Mouse (Mus musculus) lung, embryonic 14.5 days (tissue): ENCODE data around the gene Evc. TPM values are rescaled to one million over a fixed set of nuclear protein-coding genes. Genes with fewer than 3 reads are reported as not detected.

Experiments used
- ATAC-seq: fragments of 200-750 bp; cut with Nextera tagmentation; 2 replicates; pipeline ENCODE4 v1.8.0; 2017; ENCODE audit warnings: mild to moderate bottlenecking, moderate TSS enrichment, moderate library complexity; ENCODE audit not compliant: insufficient read depth
- DNase-seq: peaks from one replicate; pipeline ENCODE4 v3.0.0-alpha.2; 2015
- H3K27ac ChIP-seq: fragments of 300-500 bp; sonication (generic); 2 replicates; pipeline ENCODE4 v1.5.1; 2014; ENCODE audit warnings: low read depth, mild to moderate bottlenecking, moderate library complexity
- H3K27me3 ChIP-seq: fragments of 300-500 bp; sonication (generic); 2 replicates; pipeline ENCODE4 v1.6.1; 2014; ENCODE audit warnings: low read length, control low read depth; ENCODE audit not compliant: insufficient read depth
- H3K36me3 ChIP-seq: fragments of 300-500 bp; sonication (generic); 2 replicates; pipeline ENCODE4 v1.6.1; 2014; ENCODE audit warnings: control low read depth; ENCODE audit not compliant: insufficient read depth
- H3K4me1 ChIP-seq: fragments of 300-500 bp; sonication (generic); 2 replicates; pipeline ENCODE4 v1.6.1; 2014; ENCODE audit warnings: antibody characterized with exemption, control low read depth; ENCODE audit not compliant: insufficient read depth
- H3K4me2 ChIP-seq: fragments of 300-500 bp; sonication (generic); 2 replicates; pipeline ENCODE4 v1.6.1; 2014; ENCODE audit warnings: mild to moderate bottlenecking
- H3K4me3 ChIP-seq: fragments of 300-500 bp; sonication (generic); 2 replicates; pipeline ENCODE4 v1.5.1; 2014; ENCODE audit warnings: low read depth, low read length
- H3K9ac ChIP-seq: fragments of 300-500 bp; sonication (generic); 2 replicates; pipeline ENCODE4 v1.6.1; 2014
- H3K9me3 ChIP-seq: fragments of 300-500 bp; sonication (generic); 2 replicates; pipeline ENCODE4 v1.6.1; 2016; ENCODE audit warnings: low read depth, low read length, control low read depth
- CTCF ChIP-seq: IDR thresholded peaks from 2 replicates; pipeline ENCODE4 v1.5.1; 2016; ENCODE audit warnings: antibody characterized with exemption, low read depth
- WGBS: fragments of 180-500 bp; shearing (Covaris S2); extraction: QIAGEN DNeasy Blood & Tissue Kit; methylation state at CpG from one replicate; pipeline ENCODE4 v1.1.7; 2014; 5-methylcytosine and 5-hydroxymethylcytosine counted together
- polyA plus RNA-seq: library from polyadenylated mRNA; unstranded; fragments of >200 nt; fragmentation: Nextera tagmentation; extraction: Ambion mirVana; gene quantifications from 2 replicates; pipeline ENCODE4 v1.2.1, GENCODE M21; 2014

Evc gene
- polyA plus RNA-seq, 1 experiment from 2014 or later, result 20.6 TPM

DNA sequence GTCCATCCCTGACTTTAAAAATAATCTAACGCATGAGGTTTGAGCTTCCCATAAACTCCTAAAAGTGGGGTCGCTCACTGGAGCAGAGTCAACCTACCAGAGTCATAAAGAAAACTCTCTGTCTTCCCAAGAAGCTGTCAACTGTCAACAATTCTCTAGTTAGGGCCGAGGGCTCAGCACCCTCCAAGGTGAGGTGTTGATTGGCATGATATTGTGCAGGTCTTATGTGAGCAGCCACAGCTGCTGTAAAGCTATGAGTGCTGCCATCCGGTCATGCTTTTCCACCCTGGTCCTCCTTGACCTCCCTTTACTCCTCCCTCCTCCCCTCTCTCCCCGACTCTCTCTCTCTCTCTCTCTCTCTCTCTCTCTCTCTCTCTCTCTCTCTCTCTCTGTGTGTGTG lies 25.9 kb upstream of the Evc start:
- ATAC-seq, result no peak
- H3K36me3 ChIP-seq, result peaks cover 34% of the 10 kb centered on the region; the same call in 1 of the 2 replicates
- 63% methylated on average over 4 of the region's 5 CpGs for WGBS

DNA sequence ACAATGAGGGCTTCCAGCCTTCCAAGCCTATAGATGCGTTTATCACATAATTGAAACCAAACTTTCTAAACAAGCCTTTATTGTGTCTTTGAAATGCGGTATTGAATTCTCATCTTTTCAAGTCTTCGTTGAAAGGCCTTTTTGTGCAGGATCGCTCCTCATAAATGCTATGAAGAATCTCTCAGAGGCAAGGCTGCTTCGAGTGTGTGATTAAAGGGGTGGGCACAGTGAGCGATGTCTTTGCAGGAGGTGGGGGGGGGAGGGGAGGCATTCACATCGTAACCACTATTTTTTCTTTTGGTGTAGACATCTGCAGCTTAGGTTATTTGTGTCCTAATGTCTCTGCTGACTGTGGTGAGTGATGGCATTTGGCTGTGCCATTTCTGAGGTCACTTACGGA lies 19.3 kb upstream of the Evc start:
- Histone ChIP-seq H3K9me3 (no peaks in the 10 kb centered on the region), H3K27me3 (no peaks in the 10 kb centered on the region), H3K9ac (no peak overlapping the region), H3K4me3 (no peak overlapping the region), H3K36me3 (peaks cover 32% of the 10 kb centered on the region), H3K27ac (no peak overlapping the region), H3K4me1 (no peaks in the 10 kb centered on the region), H3K4me2 (no peak overlapping the region)
- ATAC-seq, result no peak
- DNase-seq, result no peak
- 84% methylated on average over 8 of the region's 8 CpGs for WGBS
- no peak for TF ChIP-seq CTCF

More for the DNA sequence above, 25.9 kb upstream of the Evc start:
- Histone ChIP-seq H3K4me2 (no peak overlapping the region), H3K9ac (no peak overlapping the region), H3K27me3 (no peaks in the 10 kb centered on the region), H3K9me3 (no peaks in the 10 kb centered on the region), H3K27ac (no peak overlapping the region), H3K4me3 (no peak overlapping the region), H3K4me1 (no peaks in the 10 kb centered on the region)
- no peak for DNase-seq
- no peak for TF ChIP-seq CTCF

DNA sequence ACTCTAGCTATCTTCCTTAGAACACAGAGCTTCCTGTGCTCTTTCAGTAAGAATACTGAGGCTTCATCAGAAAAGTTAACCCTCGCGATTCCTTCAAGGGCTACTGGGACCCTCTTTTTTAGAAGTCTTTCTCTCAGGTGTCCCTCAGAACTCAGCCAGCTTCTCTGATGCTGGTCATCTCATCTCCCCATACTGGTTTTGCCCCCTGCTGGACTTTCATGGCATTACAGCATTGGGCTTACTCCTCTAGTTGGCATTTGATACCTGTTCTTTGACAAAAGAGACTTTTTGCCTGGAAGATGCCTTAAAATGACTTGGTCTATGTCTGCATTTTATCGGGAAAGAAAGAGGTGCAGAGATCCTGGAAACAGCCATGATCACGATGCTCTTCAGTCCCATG lies 17.7 kb upstream of the Evc start:
- ATAC-seq, result no peak
- Histone ChIP-seq H3K27ac (no peak overlapping the region), H3K36me3 (peaks cover 46% of the 10 kb centered on the region), H3K4me3 (no peak overlapping the region), H3K27me3 (no peaks in the 10 kb centered on the region), H3K4me1 (no peaks in the 10 kb centered on the region), H3K9me3 (no peaks in the 10 kb centered on the region), H3K4me2 (no peak overlapping the region), H3K9ac (no peak overlapping the region)
- peak; percentile 78 for DNase-seq
- peak; percentile 75 for TF ChIP-seq CTCF
- WGBS, result 79% methylated on average over 4 of the region's 4 CpGs

DNA sequence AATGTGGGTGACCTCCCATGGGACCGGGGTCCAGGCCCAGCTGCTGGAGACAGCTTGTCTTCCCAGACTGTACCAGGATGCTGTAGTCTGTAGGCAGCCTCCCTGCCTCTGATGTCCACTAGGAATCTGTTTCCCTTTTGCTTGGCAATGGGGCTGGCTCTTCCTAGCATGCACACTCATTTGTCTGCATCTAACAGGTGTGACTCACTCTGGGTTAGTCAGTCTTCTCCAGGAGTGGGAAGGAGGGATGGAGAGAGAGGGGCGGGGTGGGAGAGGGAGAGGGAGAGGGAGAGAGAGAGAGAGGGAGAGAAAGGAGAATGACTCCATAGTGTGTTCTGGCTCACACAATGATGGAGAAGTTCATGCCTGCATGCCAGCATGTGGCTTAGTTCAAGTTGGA lies 15.1 kb upstream of the Evc start:
- WGBS, result 96% methylated on average over 2 of the region's 2 CpGs
- Histone ChIP-seq H3K9ac (no peak overlapping the region), H3K4me2 (no peak overlapping the region), H3K36me3 (peaks cover 53% of the 10 kb centered on the region), H3K27me3 (no peaks in the 10 kb centered on the region), H3K27ac (no peak overlapping the region), H3K9me3 (no peaks in the 10 kb centered on the region), H3K4me3 (no peak overlapping the region), H3K4me1 (no peaks in the 10 kb centered on the region)
- ATAC-seq (no peak), DNase-seq (no peak)
- no peak for TF ChIP-seq CTCF

DNA sequence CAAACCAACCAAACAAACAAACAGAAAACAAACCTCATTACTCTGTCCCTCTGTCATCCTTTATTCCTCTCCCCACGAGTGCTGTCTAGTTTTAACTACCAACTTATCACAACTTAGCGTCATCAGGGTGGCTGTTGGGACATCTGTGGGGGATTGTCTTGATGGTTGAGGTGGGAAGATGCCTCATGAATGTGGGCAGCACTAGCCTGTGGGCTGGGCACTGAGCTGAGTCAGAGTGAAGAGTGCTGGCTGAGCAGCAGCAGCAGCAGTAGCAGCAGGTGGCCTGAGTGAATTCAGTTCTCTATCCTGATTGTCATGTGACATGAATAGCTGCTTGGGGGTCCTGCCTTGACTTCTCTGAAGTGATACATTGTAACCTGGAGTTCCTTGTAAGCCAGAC lies 7.3 kb upstream of the Evc start:
- 0 out of 2 replicates have a peak, but pooled peaks cover 3% of the 10 kb centered on the region for H3K4me1 ChIP-seq
- ATAC-seq (no peak), DNase-seq (no peak)
- H3K4me2 ChIP-seq, result no peak overlapping the region
- no peak overlapping the region for H3K9ac ChIP-seq
- H3K4me3 ChIP-seq, result no peak overlapping the region
- no peak overlapping the region for H3K27ac ChIP-seq
- WGBS, result 78% methylated on average over 2 of the region's 2 CpGs
- no peak for TF ChIP-seq CTCF
- peaks cover 21% of the 10 kb centered on the region; the same call in 1 of the 2 replicates for H3K36me3 ChIP-seq
- no peaks in the 10 kb centered on the region for H3K9me3 ChIP-seq
- no peaks in the 10 kb centered on the region for H3K27me3 ChIP-seq

DNA sequence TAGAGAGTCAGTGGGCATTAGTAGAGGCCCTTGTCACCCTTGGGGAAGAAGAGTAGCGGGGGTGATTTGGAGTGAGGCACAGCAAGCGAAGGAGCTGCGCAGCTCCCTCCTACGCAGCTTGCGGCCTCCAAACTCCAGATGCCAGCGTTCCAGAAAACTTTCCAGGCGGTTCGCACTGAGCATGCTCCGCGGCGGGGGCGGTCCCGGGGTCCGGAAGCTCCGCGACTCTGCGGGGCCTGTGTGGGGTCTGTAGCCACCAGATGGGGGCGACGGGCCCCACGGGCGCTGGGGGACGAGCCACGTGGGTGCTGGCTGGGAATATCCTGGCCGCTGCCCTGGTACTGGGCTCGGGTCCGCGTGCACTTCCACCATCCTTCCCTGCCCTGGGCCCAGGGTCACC lies 1.6 kb upstream of the Evc start, which contains the start of gene Evc2:
TSS of gene Evc2 (plus strand) at position 212 of the 400 bp plus-strand sequence.
- WGBS, result 0% methylated on average over 27 of the region's 27 CpGs

DNA sequence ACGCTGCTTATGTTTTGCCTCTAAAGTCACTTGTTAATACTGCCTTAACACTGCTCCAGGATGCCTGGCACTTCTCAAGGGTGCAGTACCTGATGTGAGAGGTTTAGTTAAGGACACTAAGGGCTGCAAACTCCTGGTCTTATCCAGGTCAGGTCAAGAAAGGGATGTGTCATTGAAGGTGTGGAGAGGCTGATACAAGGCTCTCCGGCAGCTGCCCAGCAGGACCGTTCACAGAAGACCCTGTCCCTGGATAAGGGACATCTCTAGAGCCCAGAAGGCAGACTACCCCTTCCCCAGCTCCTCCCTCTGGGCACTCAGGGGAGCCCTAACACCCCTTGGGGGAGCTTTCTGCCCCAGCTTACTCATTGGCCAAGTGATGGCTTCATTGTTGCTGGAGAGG lies 1.0 kb upstream of the Evc start:
- Histone ChIP-seq H3K9me3 (no peaks in the 10 kb centered on the region), H3K4me2 (peak overlapping the region; percentile 88), H3K36me3 (no peaks in the 10 kb centered on the region), H3K27me3 (no peaks in the 10 kb centered on the region), H3K27ac (peak overlapping the region; percentile 79), H3K9ac (peak overlapping the region; percentile 68), H3K4me3 (peak overlapping the region; percentile 63), H3K4me1 (peaks cover 23% of the 10 kb centered on the region; the same call in 1 of the 2 replicates)
- DNase-seq, result no peak
- no peak for TF ChIP-seq CTCF
- ATAC-seq, result no peak
- 67% methylated on average over 3 of the region's 3 CpGs for WGBS

More for the DNA sequence above, 1.6 kb upstream of the Evc start, which contains the start of gene Evc2:
- H3K36me3 ChIP-seq, result 0 out of 2 replicates have a peak, but pooled peaks cover 3% of the 10 kb centered on the region
- DNase-seq (peak; percentile 94), ATAC-seq (peak; percentile 84)
- H3K4me1 ChIP-seq, result peaks cover 23% of the 10 kb centered on the region; the same call in 1 of the 2 replicates
- no peaks in the 10 kb centered on the region for H3K9me3 ChIP-seq
- peak within 1 kb of the TSS; percentile 68 for H3K9ac ChIP-seq
- H3K4me2 ChIP-seq, result peak within 1 kb of the TSS; percentile 88
- peak within 1 kb of the TSS; percentile 79 for H3K27ac ChIP-seq
- H3K4me3 ChIP-seq, result peak within 1 kb of the TSS; percentile 69
- H3K27me3 ChIP-seq, result no peaks in the 10 kb centered on the region
- TF ChIP-seq CTCF, result peak; percentile 50
